Mouse (Mus musculus): Measurements from ENCODE around the gene Thsd4. TPM values are rescaled to one million over a fixed set of nuclear protein-coding genes. Genes with fewer than 3 reads are reported as not detected.
A peak's percentile ranks its signal among the peaks of the same experiment; 100 is the strongest.

The Thsd4 gene
- polyA plus RNA-seq, 1 experiment from 2014 or later = 19.9 TPM

DNA sequence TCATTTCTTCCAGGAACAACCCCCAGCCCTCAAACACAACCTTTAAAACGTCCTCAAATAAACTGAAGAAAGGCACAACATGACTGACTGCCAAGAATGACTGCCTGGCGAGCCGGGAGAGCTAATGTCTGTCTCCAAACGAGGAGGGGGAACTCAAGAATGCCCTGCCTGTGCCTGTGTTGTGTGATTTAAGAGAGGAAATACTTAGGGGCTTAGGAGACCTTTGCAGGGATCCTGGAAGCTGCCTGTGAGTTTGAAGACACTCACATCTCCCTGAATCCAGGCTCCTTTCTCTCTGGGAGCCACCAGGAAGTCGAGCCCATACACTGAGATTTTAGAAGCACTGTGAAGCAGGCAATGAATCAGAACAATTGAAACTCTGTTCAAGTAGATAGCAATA is 361.0 kb downstream of the Thsd4 start:
- Histone ChIP-seq H3K4me1 (replicated peaks; ENCODE audit: insufficient read depth, low read length) (no peaks in the 10 kb centered on the region; the same call in 1 of the 2 replicates), H3K27ac (no peak overlapping the region), H3K9me3 (replicated peaks; ENCODE audit: low read length) (no peaks in the 10 kb centered on the region), H3K9ac (ENCODE audit: low read depth, low read length) (no peak overlapping the region), H3K27me3 (ENCODE audit: insufficient read depth, low read length) (no peaks in the 10 kb centered on the region), H3K36me3 (ENCODE audit: insufficient read depth, low read length) (no peaks in the 10 kb centered on the region), H3K4me3 (replicated peaks; ENCODE audit: low read depth, low read length) (no peak overlapping the region), H3K4me2 (ENCODE audit: low read length) (no peak overlapping the region)
- no peak for ATAC-seq (replicated peaks; ENCODE audit: low FRiP score, low read depth)
- 8% methylated on average over 5 of the region's 5 CpGs for WGBS
- peak; percentile 44 for DNase-seq (ENCODE audit: low spot score)
- TF ChIP-seq CTCF (IDR thresholded peaks at IDR 0.05; ENCODE audit: low read depth) = no peak

- no peaks in the 10 kb centered on the region for H3K27me3 ChIP-seq (ENCODE audit: insufficient read depth, low read length)
- DNase-seq (ENCODE audit: low spot score) = no peak
- TF ChIP-seq CTCF (IDR thresholded peaks at IDR 0.05; ENCODE audit: low read depth) = no peak
- H3K4me2 ChIP-seq (ENCODE audit: low read length) = no peak overlapping the region
- no peaks in the 10 kb centered on the region; the same call in 1 of the 2 replicates for H3K4me1 ChIP-seq (replicated peaks; ENCODE audit: insufficient read depth, low read length)
- WGBS = 71% methylated on average over 7 of the region's 7 CpGs
- no peak overlapping the region for H3K4me3 ChIP-seq (replicated peaks; ENCODE audit: low read depth, low read length)
- no peaks in the 10 kb centered on the region for H3K9me3 ChIP-seq (replicated peaks; ENCODE audit: low read length)
- H3K36me3 ChIP-seq (ENCODE audit: insufficient read depth, low read length) = no peaks in the 10 kb centered on the region
- H3K9ac ChIP-seq (ENCODE audit: low read depth, low read length) = no peak overlapping the region
- no peak for ATAC-seq (replicated peaks; ENCODE audit: low FRiP score, low read depth)
- H3K27ac ChIP-seq = no peak overlapping the region
Measured at GRCm38 (mm10) chr9:60160194-60160593, 361.7 kb downstream of the Thsd4 start.

GRCm38 (mm10) chr9:60152990-60153389 is 368.9 kb downstream of the Thsd4 start:
- 91% methylated on average over 1 of the region's 1 CpGs for WGBS
- Histone ChIP-seq H3K4me1 (replicated peaks; ENCODE audit: insufficient read depth, low read length) (no peaks in the 10 kb centered on the region), H3K4me2 (ENCODE audit: low read length) (no peak overlapping the region), H3K27ac (no peak overlapping the region), H3K27me3 (ENCODE audit: insufficient read depth, low read length) (no peaks in the 10 kb centered on the region), H3K9me3 (replicated peaks; ENCODE audit: low read length) (no peaks in the 10 kb centered on the region), H3K9ac (ENCODE audit: low read depth, low read length) (no peak overlapping the region), H3K36me3 (ENCODE audit: insufficient read depth, low read length) (no peaks in the 10 kb centered on the region), H3K4me3 (replicated peaks; ENCODE audit: low read depth, low read length) (no peak overlapping the region)
- peak; percentile 28; the same call in 1 of the 2 replicates for TF ChIP-seq CTCF (IDR thresholded peaks at IDR 0.05; ENCODE audit: low read depth)
- ATAC-seq (replicated peaks; ENCODE audit: low FRiP score, low read depth) = no peak
- DNase-seq (ENCODE audit: low spot score) = no peak

DNA sequence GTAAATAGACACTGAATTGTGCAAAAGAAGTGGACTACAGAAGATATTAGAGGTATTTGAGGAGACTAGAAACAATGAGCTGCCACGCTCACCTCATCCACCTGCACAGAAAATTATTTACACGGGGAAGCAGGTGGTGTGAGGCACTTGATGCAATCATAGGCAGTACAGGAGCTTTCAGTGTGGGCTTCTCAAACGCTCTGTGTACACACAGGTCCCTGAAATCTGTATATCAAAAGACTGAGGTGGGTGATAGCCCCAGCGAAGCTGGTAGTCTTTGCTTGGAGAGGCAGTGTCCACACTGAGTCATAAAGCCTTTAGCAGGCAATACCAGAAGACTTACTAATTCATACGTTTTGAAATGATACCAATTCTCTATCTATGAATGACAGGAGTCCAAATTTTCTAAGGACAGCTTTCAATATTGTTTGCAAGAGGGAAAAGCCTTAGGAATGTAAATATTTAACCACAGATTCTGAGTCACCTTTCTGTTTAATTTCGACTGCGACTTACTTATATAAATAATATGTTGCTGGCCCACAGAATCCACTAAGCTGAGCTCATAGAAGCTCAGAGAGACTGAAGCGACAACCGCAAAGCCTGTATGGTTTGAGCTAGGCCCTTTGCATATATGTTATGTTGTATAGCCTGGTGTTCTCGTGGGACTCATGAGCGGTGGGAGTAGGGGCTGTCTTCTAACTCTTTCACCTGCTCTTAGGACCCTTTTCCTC is 369.8 kb downstream of the Thsd4 start:
- Histone ChIP-seq H3K9me3 (replicated peaks; ENCODE audit: low read length) (no peaks in the 10 kb centered on the region), H3K9ac (ENCODE audit: low read depth, low read length) (no peak overlapping the region), H3K4me1 (replicated peaks; ENCODE audit: insufficient read depth, low read length) (no peaks in the 10 kb centered on the region), H3K4me2 (ENCODE audit: low read length) (no peak overlapping the region), H3K4me3 (replicated peaks; ENCODE audit: low read depth, low read length) (no peak overlapping the region), H3K27ac (no peak overlapping the region), H3K36me3 (ENCODE audit: insufficient read depth, low read length) (no peaks in the 10 kb centered on the region), H3K27me3 (ENCODE audit: insufficient read depth, low read length) (no peaks in the 10 kb centered on the region)
- DNase-seq (ENCODE audit: low spot score) = no peak
- WGBS = 88% methylated on average over 11 of the region's 11 CpGs
- TF ChIP-seq CTCF (IDR thresholded peaks at IDR 0.05; ENCODE audit: low read depth) = no peak
- ATAC-seq (replicated peaks; ENCODE audit: low FRiP score, low read depth) = no peak

DNA sequence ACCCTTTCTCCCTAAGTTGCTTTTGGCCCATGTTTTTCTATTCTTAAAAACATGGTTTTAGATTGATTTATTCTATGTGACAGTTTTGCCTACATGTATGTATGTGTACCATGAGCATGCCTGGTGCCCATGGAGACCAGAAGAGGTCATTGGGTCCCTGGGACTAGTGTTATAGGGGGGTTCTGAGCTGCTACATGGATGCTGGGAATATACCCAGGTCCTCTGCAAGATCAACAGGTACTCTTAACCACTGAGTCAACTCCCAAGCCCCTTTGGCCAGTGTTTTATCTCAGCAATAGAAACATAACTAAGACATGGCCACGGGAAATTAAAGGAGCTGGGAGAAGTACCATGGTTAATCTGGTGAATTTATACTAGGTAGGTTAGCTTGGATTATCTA is 371.3 kb downstream of the Thsd4 start:
- H3K27me3 ChIP-seq (ENCODE audit: insufficient read depth, low read length) = no peaks in the 10 kb centered on the region
- no peak overlapping the region for H3K9ac ChIP-seq (ENCODE audit: low read depth, low read length)
- no peaks in the 10 kb centered on the region for H3K4me1 ChIP-seq (replicated peaks; ENCODE audit: insufficient read depth, low read length)
- H3K36me3 ChIP-seq (ENCODE audit: insufficient read depth, low read length) = no peaks in the 10 kb centered on the region
- no peak overlapping the region for H3K4me3 ChIP-seq (replicated peaks; ENCODE audit: low read depth, low read length)
- ATAC-seq (replicated peaks; ENCODE audit: low FRiP score, low read depth) (no peak), DNase-seq (ENCODE audit: low spot score) (no peak)
- TF ChIP-seq CTCF (IDR thresholded peaks at IDR 0.05; ENCODE audit: low read depth) = no peak
- no peak overlapping the region for H3K4me2 ChIP-seq (ENCODE audit: low read length)
- H3K27ac ChIP-seq = no peak overlapping the region
- WGBS = 85% methylated on average over 1 of the region's 1 CpGs
- H3K9me3 ChIP-seq (replicated peaks; ENCODE audit: low read length) = no peaks in the 10 kb centered on the region

DNA sequence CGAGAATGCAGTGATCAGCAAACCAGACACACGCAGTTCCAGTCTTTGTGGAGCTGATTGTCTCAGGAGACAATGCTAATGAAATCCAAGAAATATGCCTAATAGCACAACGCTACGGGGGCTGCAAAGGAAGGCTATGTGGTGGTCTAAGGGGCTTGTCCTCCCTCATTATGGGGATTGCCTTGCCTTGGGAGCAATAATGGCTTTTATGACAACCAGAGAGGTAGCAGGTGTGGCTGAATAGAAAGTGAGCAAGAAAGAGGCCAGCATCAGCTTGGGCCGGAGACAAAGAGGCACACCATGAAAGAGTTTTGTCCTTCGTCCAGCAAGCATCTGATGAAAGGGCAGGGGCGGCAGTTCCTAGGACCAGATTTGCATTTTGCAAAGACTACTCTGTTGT is 372.9 kb downstream of the Thsd4 start:
- H3K4me2 ChIP-seq (ENCODE audit: low read length) = no peak overlapping the region
- WGBS = 80% methylated on average over 7 of the region's 7 CpGs
- no peak for TF ChIP-seq CTCF (IDR thresholded peaks at IDR 0.05; ENCODE audit: low read depth)
- no peak for DNase-seq (ENCODE audit: low spot score)
- H3K27ac ChIP-seq = no peak overlapping the region
- no peaks in the 10 kb centered on the region for H3K4me1 ChIP-seq (replicated peaks; ENCODE audit: insufficient read depth, low read length)
- no peaks in the 10 kb centered on the region for H3K27me3 ChIP-seq (ENCODE audit: insufficient read depth, low read length)
- H3K36me3 ChIP-seq (ENCODE audit: insufficient read depth, low read length) = no peaks in the 10 kb centered on the region
- H3K9ac ChIP-seq (ENCODE audit: low read depth, low read length) = no peak overlapping the region
- no peaks in the 10 kb centered on the region for H3K9me3 ChIP-seq (replicated peaks; ENCODE audit: low read length)
- no peak for ATAC-seq (replicated peaks; ENCODE audit: low FRiP score, low read depth)
- no peak overlapping the region for H3K4me3 ChIP-seq (replicated peaks; ENCODE audit: low read depth, low read length)

GRCm38 (mm10) chr9:60147401-60147800 is 374.4 kb downstream of the Thsd4 start:
- Histone ChIP-seq H3K4me3 (replicated peaks; ENCODE audit: low read depth, low read length) (no peak overlapping the region), H3K36me3 (ENCODE audit: insufficient read depth, low read length) (no peaks in the 10 kb centered on the region), H3K9ac (ENCODE audit: low read depth, low read length) (no peak overlapping the region), H3K27me3 (ENCODE audit: insufficient read depth, low read length) (no peaks in the 10 kb centered on the region), H3K27ac (no peak overlapping the region), H3K4me1 (replicated peaks; ENCODE audit: insufficient read depth, low read length) (no peaks in the 10 kb centered on the region), H3K4me2 (ENCODE audit: low read length) (no peak overlapping the region), H3K9me3 (replicated peaks; ENCODE audit: low read length) (no peaks in the 10 kb centered on the region)
- DNase-seq (ENCODE audit: low spot score) = no peak
- no peak for TF ChIP-seq CTCF (IDR thresholded peaks at IDR 0.05; ENCODE audit: low read depth)
- no peak for ATAC-seq (replicated peaks; ENCODE audit: low FRiP score, low read depth)
- 54% methylated on average over 4 of the region's 4 CpGs for WGBS

Data from kidney, postnatal 0 days (tissue).